Mouse (Mus musculus): ENCODE results near the gene A530016L24Rik.

A530016L24Rik gene

DNA sequence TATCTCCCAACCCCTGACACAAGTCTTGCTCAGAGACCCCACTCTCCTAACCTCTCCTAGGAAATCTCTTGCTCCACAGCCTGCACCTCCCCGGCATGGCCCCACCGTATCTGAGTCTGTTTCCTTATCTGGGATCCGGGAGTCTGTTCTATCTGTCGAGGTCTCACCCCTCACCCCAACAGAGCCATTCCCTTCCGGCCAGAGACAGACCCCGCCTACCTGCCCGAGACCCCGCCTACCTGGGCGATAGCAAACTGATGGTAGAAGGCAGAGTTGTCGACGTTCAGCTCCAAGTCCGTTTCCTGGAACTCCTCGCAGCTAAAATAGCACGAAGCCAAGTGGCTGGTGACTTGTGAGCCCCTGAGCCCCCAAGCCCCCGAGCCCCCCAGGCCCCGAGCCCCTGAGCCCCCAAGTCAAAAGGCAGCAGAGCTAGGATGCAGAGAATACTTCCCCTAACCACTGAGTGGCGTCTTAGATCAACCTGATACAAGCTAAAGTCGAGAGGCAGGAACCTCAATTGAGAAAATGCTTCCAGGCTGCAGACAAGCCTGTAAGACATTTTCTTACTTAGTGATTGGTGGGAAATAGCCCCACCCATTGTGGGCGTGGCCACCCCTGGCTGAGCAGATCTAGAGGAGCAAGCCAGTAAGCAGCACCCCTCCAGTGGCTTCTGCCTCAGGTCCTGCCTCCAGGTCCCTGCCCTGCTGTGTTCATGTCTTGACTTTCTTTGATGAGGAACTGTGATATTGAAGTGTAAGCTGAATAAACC is 13.9 kb downstream of the A530016L24Rik start:
- DNase-seq (ENCODE audit: low spot score) = no peak

DNA sequence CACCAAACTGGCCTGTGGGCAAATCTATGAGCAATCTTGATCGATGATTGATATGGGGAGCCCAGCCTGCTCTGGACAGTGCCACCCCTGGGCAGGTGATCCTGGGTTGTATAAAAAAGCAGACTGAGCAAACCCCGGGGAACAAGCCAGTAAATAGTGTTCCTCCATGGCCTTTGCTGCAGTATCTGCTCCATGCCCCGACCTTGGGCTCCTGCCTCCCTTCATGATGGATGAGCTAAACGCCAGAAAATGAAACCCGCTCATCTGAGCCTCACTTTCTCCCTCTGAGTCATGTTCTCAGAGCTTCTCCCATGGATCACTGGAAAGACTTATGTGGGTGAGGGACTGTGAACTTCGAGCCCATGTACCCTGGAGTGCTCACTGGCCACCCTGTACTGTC is 17.0 kb downstream of the A530016L24Rik start:
- no peak for DNase-seq (ENCODE audit: low spot score)

DNA sequence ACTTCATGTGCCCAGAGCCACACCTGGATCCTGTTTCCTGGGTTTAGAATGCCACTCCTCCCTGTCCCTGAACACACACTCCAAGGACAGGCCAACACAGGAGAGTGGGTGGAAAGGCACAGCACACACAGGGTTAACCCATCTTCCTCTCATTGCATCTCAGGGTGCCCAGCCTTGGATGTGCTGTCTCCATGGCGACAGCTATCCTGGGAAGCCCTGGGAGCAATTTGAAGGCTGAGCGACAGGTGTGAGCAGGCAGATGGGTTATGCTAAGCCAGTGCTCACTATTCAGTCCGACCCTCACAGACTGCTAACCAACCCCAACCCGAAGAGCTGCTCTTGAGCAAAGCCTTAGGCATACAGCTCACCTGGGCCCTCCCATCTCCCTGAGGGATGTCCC is 18.0 kb downstream of the A530016L24Rik start:
- no peak for DNase-seq (ENCODE audit: low spot score)

DNA sequence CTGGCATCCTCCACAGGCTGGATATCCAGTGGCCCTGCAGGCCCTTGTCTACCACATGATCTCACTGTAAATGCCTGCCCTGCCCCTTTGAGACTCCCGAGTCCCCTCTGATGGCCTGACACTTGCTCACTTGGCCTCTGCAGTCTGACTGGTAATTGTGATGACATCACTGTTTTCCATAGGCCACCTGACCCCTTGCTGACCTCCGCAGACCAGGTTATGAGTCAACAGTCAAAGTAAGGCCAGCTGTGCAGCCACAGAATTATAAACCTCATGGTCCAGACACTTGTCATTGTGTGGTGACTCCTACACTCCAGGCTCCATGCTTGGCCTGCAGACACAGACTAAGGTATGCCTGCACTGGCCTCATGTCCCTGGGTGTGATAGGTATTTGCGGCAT is 18.7 kb downstream of the A530016L24Rik start:
- DNase-seq (ENCODE audit: low spot score) = no peak

DNA sequence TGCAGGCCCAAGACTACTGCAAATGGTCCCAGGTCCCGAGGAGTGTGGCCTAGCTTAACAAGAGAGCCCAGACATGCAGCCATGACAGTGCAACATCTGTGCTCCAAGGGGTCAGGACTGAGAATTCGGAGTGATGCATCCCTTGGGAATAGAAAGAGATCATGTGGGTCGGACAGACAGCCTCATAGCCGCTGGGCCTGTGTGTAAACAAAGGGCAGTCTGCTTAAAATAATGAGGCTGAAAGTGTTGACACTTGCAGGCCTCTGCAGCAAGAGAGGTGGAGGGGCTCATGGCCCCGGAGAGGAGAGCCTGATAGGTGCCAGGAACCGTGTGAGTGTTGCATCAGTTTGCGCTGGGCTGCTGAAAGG is 21.1 kb downstream of the A530016L24Rik start:
- DNase-seq (ENCODE audit: low spot score) = no peak

DNA sequence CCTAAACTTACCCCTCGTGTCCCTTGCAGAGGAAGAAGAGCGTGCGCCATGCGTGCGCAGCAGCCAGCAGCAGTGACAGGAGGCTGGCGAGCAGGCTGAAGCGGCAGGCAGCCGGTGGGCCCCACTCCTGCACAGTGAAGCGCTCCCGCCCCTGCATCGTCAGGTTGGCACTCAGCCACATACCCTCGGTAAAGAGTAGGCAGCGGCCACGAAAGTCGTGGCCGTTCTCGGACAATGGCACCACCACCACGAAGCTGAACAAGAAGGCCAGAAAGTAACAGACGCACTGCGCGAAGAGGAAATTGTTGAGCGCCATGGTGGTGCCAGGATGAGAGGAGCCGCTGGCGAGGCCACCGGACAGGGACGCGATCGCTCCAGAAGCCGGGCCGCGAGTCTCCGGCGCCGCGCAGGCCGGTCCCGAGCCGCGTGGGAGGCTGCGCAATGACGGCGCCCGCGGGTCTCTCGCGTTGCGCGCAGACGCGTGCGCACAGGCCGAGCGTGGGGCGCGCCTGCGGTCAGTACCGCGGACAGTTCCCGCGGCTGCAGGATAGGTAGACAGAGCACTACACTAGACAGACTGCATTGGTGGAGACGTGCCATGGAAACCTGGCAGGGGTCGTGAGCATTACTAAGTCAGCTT is 21.6 kb downstream of the A530016L24Rik start:
- DNase-seq (ENCODE audit: low spot score) = peak; percentile 62

DNA sequence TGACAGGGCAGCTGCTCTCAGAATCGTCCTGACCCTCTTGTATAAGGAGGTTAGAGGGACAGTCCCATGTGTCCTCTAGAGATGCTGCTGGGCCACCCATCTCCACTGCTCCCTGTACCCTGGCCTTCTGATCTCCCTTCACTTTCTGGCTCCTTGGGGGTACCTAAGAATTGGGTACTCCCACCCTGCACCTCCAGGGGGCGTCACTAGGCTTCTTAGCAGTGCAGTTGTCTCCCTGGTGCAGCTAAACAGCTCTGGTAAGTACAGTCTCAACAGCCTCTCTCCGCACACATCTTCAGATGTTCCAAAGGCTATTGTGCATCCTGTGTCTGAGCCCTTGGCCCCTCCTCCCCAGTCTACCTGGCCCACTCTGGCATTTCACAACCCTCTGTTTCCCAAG is 25.6 kb downstream of the A530016L24Rik start:
- DNase-seq (ENCODE audit: low spot score) = no peak

DNA sequence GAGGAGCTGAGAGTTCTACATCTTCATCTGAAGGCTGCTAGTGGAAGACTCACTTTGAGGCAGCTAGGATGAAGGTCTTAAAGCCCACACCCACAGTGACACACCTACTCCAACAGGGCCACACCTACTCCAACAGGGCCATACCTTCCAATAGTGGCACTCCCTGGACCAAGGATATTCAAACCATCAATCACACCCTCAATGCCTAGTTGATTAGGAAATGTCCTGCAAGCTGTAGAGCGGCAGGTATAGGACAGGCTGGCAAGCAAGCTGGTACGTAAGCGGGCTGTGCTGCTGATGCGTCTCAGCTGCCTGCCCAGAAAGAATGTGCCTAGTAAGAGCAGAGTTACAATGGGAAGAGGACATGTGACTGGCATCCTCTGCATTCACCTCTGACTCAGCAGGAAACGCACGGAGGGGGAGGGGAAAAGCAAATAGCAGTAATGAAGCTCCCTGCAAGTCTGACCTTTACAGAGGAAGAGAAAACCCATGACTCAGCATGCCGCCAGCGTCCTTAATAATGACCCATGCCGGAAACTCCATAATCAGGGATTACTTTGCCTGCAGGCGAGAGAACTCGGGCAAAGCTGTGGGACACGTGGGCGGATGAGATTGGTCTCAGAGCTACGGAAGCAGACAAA is 27.6 kb downstream of the A530016L24Rik start, which contains the start of gene Tmem179:
Tmem179 (minus strand) TSS at position 51 of the 641 bp plus-strand sequence.
- no peak for DNase-seq (ENCODE audit: low spot score)

DNA sequence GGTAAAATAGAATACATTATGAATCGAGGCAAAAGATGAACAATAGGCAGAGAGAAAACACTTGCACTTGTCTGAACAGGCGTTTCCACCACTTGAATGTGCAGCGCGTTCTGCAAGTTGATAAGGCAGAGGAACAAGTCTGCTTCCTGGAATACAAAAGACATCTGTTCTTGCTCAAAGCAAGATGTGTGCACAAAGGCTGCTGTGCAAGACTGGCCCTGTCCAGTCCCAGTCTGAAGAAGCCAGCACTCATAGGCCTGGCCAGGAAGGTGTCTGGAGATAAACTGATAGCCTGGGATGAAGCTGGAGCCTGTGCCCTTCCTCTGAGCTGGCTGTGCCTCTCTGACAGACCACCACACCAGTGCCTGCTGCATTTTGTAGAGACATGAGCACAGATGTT is 28.9 kb downstream of the A530016L24Rik start:
- DNase-seq (ENCODE audit: low spot score) = no peak

DNA sequence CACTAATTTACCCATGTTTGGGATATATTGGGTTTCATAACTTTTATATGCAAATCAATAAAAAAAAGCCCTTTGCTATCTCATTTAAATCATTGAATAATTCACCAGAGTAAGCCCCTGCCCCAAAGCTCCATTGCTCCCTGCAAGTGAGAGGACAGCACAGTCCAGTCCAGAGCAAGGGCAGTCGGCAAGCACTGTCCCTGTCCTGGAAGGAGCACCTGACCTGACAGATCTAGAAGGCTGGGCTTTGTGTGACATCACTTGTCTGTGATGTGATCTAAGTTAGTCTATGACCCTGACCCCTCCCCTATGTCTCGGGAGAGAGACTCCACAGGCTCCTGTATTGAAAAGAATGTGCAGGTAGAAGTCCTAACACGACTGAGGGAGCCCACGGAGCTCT is 44.5 kb downstream of the A530016L24Rik start:
- DNase-seq (ENCODE audit: low spot score) = no peak

DNA sequence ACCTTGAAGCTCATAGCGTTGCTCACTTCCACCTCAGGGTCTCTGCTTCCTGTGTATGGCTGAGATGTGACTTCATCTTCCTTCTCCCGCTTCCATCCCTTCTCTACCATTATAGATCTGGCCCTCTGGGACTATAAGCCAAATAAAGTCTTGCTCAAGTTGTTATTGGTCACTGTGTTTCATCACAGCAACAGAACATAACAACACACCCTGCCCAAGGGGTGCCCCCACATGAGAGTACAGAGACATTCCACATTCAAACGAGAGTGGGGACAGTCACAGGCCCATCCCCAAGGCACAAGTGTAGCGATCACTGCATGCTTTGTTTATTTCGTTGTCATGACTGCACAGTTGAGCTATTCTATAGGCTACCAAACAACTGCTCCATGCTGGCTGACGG is 48.0 kb downstream of the A530016L24Rik start:
- DNase-seq (ENCODE audit: low spot score) = no peak

DNA sequence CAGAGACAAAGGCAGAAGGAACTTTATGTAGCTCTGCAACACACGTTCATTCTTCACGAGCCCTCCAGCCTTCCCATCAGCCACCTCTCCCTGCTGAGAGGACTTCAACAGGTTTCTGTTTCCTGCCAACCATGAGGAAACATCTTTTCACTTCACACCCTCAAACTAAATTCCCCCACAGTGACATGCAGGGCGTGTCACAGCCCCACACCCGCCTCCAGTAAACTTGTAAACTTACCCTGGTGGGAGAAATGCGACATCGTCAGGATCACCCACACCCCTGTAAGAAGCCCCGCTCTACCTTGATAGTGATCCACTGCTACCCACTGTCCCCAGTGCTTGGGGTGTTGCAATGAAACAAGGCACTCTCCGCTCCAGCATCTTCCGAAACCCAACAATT is 49.1 kb downstream of the A530016L24Rik start:
- DNase-seq (ENCODE audit: low spot score) = no peak

DNA sequence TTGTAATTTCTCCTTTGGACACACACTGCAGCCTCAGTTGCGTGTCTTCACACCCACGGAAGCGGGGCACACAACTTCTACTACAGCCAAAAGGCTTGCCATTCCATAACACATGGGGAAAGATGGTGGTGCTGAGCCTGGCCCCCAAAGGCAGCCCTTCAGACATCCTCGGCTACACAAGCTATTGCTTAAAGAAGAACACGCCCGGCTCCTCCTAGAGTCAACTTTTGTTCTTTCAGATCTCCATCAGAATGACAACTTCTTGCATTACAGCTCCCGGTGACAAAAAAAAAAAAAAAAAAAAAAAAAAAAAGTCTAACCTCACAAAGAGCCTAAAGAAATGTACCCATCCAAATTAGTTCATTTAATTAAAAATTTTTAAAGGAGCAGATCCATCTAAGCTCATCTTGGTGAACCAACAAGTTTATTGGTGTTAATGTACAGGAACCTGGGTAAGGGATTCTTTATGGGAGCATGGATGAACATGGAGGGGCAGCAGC is 50.3 kb downstream of the A530016L24Rik start:
- DNase-seq (ENCODE audit: low spot score) = no peak

DNA sequence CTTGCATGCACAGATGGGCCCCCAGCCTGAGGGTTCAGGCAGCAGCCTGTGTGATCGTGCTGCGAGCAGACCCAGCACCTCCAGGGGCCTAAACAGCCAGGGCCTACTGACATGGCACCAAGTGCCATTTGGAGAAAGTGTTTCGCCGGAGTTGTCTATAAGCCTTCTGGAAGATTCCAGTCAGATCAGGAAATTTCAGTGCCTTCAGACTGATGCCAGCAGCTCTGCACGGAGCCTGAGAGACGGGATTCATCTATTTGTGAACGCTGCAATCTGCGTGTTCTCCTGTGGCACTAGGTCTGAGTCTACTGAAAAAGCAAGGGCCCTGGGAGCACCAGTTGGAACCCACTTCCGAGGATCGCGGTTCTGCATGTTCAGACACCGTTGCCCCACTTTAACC is 51.1 kb downstream of the A530016L24Rik start:
- DNase-seq (ENCODE audit: low spot score) = no peak

DNA sequence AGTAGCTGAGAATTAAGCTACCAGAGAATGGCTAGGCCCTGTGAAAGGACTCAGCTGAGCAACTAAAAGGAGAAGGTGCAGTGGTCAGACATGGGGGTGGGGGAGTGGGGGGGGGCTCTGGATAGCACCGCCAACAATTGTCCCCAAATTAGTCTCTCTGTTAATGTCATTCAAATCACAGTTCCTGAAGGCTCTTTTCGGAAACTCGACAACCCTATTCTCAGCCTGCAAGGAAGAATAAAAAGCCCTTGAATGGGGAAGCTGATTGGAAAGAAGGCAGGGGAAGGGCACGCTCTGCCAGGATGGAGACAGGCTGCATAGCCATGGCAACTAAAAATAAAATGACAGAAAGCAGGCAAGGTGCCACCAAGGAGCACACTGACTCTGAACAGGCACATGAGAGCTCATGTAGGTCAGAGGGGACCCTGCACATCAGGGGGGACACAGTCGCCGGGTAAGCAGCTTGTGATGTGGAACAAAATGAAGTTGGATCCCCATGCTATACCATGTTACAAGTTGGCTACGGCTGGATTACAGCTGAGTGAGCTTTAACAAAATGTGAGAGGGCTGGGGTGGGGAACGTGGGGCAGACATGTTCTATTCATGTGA is 52.3 kb downstream of the A530016L24Rik start:
- peak; percentile 39 for DNase-seq (ENCODE audit: low spot score)

DNA sequence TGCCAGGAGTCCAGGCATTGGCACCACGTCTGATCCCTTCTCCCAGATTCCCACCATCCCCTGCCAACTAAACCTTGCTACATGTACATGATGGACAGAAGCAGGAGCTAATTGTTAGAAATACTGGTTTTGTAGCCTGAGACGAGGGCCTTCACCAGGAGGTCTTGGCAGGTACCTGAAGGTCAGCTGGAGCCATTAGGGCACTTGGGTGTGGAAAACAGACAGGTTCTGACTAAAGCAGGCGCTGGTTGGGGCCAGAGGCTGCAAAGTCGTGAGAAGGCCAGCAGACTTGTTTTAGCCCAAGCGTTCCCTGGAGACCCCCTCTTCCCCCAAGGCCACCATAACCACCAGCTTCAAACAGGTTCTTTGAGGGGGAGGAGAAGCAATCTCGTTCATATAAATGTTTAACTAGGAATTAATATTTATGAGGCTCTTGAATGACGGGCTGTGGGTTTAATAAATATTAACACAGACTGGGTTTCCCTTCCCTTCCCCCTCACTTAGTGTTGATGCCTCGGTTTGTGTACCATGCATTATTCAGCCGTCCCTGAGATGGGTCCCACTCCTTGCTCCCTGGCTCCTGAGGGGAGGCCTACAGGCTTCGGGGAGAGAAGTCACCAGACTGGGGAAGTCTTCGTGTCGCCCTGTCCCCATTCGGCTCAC is 53.1 kb downstream of the A530016L24Rik start:
- no peak for DNase-seq (ENCODE audit: low spot score)

DNA sequence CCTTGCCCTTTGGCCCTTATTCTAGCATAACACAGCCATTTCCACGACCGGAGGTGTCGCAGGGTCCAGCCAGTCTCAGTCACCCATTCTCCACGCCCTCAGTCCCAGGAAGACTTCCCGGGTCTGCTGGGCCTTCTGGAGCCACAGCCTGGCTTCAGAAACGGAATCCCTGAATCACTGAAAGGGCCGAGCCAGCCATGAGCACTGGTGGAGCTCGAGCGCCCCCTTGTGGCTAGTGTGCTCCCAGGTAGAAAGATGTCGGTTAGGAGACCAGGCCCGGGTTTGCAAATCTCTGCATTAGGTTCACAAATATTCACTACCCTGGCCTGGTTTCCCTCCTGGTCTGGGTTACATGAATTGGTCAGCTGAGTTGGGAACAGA is 53.7 kb downstream of the A530016L24Rik start:
- peak; percentile 92 for DNase-seq (ENCODE audit: low spot score)

DNA sequence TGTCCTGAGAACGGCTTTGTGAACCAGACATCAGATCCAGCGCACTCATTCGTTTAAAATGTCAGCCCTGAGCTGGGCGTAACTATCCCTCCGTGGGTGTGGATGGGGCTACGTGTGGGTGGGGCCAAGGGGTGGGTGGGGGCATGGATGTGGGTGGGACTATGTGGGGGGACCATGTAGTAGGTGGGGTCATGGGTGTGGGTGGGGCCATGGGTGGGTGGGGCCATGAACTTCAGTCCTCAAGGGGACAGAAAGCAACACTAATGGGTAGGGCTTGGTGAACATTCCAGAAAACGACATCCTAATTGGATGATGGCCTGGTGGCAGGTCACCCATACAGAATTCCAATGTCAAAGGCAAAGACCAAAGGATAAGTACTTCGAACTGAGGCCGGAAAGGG is 54.7 kb downstream of the A530016L24Rik start:
- no peak for DNase-seq (ENCODE audit: low spot score)

DNA sequence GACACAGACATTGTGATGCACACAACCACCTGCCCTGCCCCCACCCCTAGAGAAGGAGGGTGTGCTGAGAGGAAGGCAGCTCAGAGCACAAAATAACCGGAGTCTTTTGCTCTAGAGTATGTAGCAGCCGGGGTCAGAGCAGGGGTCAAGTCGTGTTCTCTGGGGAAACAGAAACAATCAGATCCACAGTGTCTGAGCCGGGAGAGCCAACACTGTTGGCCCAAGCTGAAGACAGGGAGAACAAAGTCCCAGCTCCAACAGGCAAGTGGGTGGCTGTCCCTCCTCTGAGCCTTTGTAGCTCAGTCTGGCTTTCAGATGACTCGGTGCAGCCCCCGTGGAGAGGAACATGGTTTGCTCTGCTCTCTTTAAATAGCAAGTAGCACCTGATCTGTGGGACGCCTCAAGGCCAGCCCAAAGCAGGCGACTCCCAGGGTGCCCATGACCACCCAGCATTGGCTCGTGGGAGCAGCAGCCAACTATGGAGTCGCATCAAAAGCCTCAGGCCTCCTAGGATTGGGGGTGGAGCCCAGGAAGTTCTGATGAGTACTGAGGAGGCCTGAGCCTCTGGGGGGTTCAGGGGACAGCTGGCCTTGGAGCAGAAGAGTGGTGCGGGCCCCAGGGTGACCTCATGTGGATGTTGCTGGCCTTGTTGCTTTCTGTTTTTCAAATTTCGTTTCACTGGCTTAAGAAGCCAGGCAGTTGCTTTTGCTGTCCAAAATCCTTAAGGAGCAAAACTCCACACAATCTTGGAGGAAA is 55.9 kb downstream of the A530016L24Rik start:
- DNase-seq (ENCODE audit: low spot score) = no peak

DNA sequence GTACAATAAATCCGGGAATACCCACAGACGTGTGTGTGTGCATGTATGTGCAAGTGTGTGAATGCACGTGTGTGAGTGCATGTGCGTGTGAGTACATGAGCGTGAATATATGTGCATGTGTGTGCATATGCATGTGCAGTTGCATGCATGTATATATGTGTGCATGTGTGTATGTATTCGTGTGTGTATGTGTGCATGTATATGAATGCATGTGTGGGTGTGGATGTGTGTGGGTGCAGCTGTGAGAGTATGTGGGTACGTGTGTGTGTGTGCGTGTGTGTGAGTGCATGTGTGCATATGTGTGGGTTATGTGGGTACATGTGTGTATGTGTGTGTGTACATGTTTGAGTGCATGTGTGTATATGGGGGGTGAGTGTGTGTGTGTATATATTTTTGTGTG is 56.9 kb downstream of the A530016L24Rik start:
- no peak for DNase-seq (ENCODE audit: low spot score)

DNA sequence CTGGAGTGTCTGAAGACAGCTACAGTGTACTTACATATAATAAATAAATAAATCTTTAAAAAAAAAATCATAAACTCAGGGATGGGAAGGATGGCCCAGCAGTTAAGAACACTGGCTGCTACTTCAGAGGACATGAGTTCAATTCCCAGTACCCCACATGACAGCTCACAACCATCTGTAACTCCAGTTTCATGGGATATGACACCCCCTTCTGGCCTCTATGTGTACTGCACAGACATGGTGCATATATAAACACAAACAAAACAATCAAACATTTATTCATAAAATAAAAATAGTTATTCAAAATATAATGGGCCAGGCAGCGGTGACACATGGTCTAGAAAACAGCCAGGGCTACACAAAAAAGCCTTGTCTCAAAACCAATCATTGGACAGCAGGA is 60.0 kb downstream of the A530016L24Rik start:
- DNase-seq (ENCODE audit: low spot score) = no peak

Measured in layer of hippocampus, adult 11-12 months (tissue).